Mouse (Mus musculus) neural tube, embryonic 15.5 days (tissue): ENCODE results near the gene Id2. TPM values are rescaled to one million over a fixed set of nuclear protein-coding genes. Genes with fewer than 3 reads are reported as not detected.

Experiments
- ATAC-seq: fragments of 200-750 bp; cut with Nextera tagmentation; 2 replicates; pipeline ENCODE4 v1.8.0; 2017; ENCODE audit warnings: mild to moderate bottlenecking, moderate TSS enrichment, moderate library complexity; ENCODE audit not compliant: low FRiP score
- H3K27ac ChIP-seq: fragments of 300-500 bp; sonication (generic); replicated peaks from 2 replicates; pipeline ENCODE4 v1.5.1; 2015; ENCODE audit warnings: mild to moderate bottlenecking, inconsistent platforms
- H3K27me3 ChIP-seq: fragments of 300-500 bp; sonication (generic); replicated peaks from 2 replicates; pipeline ENCODE4 v1.6.1; 2015; ENCODE audit warnings: inconsistent platforms
- H3K36me3 ChIP-seq: fragments of 300-500 bp; sonication (generic); 2 replicates; pipeline ENCODE4 v1.6.1; 2015; ENCODE audit warnings: inconsistent platforms
- H3K4me1 ChIP-seq: fragments of 300-500 bp; sonication (generic); 2 replicates; pipeline ENCODE4 v1.6.1; 2015; ENCODE audit warnings: inconsistent platforms
- H3K4me2 ChIP-seq: fragments of 300-500 bp; sonication (generic); 2 replicates; pipeline ENCODE4 v1.6.1; 2015; ENCODE audit warnings: inconsistent platforms, mild to moderate bottlenecking, moderate library complexity
- H3K4me3 ChIP-seq: fragments of 300-500 bp; sonication (generic); replicated peaks from 2 replicates; pipeline ENCODE4 v1.5.1; 2015; ENCODE audit warnings: mild to moderate bottlenecking, inconsistent platforms
- H3K9ac ChIP-seq: fragments of 300-500 bp; sonication (generic); replicated peaks from 2 replicates; pipeline ENCODE4 v1.6.1; 2015; ENCODE audit warnings: mild to moderate bottlenecking, inconsistent platforms
- H3K9me3 ChIP-seq: fragments of 300-500 bp; sonication (generic); replicated peaks from 2 replicates; pipeline ENCODE4 v1.6.1; 2016; ENCODE audit warnings: inconsistent platforms
- WGBS: fragments of 180-500 bp; shearing (Covaris S2); methylation state at CpG from one replicate; pipeline ENCODE4 v1.1.7; 2015; ENCODE audit warnings: mixed read lengths; 5-methylcytosine and 5-hydroxymethylcytosine counted together
- polyA plus RNA-seq: library from polyadenylated mRNA; unstranded; fragments of >200 nt; fragmentation: Nextera tagmentation; extraction: Ambion mirVana; gene quantifications from 2 replicates; pipeline ENCODE4 v1.2.1, GENCODE M21; 2015

Gene Id2
- polyA plus RNA-seq, 1 experiment from 2014 or later = 252 TPM

- H3K9ac ChIP-seq = no peak overlapping the region
- 72% methylated on average over 7 of the region's 7 CpGs for WGBS
- no peak for ATAC-seq
These were observed 36.0 kb downstream of the Id2 start for GRCm38 (mm10) chr12:25060901-25061300.

GRCm38 (mm10) chr12:25059487-25060200, 37.3 kb downstream of the Id2 start:
- H3K9ac ChIP-seq = no peak overlapping the region
- no peak overlapping the region for H3K27ac ChIP-seq
- no peaks in the 10 kb centered on the region for H3K4me1 ChIP-seq
- no peak overlapping the region for H3K4me2 ChIP-seq
- H3K27me3 ChIP-seq = no peaks in the 10 kb centered on the region
- no peak overlapping the region for H3K4me3 ChIP-seq
- 71% methylated on average over 9 of the region's 9 CpGs for WGBS
- no peaks in the 10 kb centered on the region for H3K9me3 ChIP-seq
- peaks cover 44% of the 10 kb centered on the region for H3K36me3 ChIP-seq
- no peak for ATAC-seq

More at GRCm38 (mm10) chr12:25060901-25061300, 36.0 kb downstream of the Id2 start:
- no peak overlapping the region for H3K4me3 ChIP-seq
- H3K36me3 ChIP-seq = peaks cover 34% of the 10 kb centered on the region
- H3K27ac ChIP-seq = no peak overlapping the region
- H3K9me3 ChIP-seq = no peaks in the 10 kb centered on the region
- no peak overlapping the region for H3K4me2 ChIP-seq
- H3K27me3 ChIP-seq = no peaks in the 10 kb centered on the region
- no peaks in the 10 kb centered on the region for H3K4me1 ChIP-seq

- no peak overlapping the region for H3K4me2 ChIP-seq
- no peaks in the 10 kb centered on the region for H3K9me3 ChIP-seq
- no peak overlapping the region for H3K9ac ChIP-seq
- no peaks in the 10 kb centered on the region for H3K4me1 ChIP-seq
- H3K27ac ChIP-seq = no peak overlapping the region
- ATAC-seq = no peak
- H3K27me3 ChIP-seq = no peaks in the 10 kb centered on the region
- no peak overlapping the region for H3K4me3 ChIP-seq
- peaks cover 82% of the 10 kb centered on the region for H3K36me3 ChIP-seq
- WGBS = 58% methylated on average over 4 of the region's 4 CpGs
These were observed 42.0 kb downstream of the Id2 start for GRCm38 (mm10) chr12:25054963-25055362.

- no peak overlapping the region for H3K27ac ChIP-seq
- H3K9me3 ChIP-seq = no peaks in the 10 kb centered on the region
- ATAC-seq = no peak
- no peak overlapping the region for H3K4me2 ChIP-seq
- H3K27me3 ChIP-seq = no peaks in the 10 kb centered on the region
- H3K9ac ChIP-seq = no peak overlapping the region
- H3K4me1 ChIP-seq = no peaks in the 10 kb centered on the region
- WGBS = 84% methylated on average over 7 of the region's 7 CpGs
- H3K4me3 ChIP-seq = no peak overlapping the region
- peaks cover 79% of the 10 kb centered on the region for H3K36me3 ChIP-seq
These were observed 42.4 kb downstream of the Id2 start for GRCm38 (mm10) chr12:25054511-25054910.

GRCm38 (mm10) chr12:25049253-25049652, 47.7 kb downstream of the Id2 start:
- Histone ChIP-seq H3K9me3 (no peaks in the 10 kb centered on the region), H3K4me1 (no peaks in the 10 kb centered on the region), H3K27ac (no peak overlapping the region), H3K36me3 (peaks cover 47% of the 10 kb centered on the region), H3K27me3 (no peaks in the 10 kb centered on the region), H3K9ac (no peak overlapping the region), H3K4me2 (no peak overlapping the region), H3K4me3 (no peak overlapping the region)
- WGBS = 24% methylated on average over 5 of the region's 5 CpGs
- ATAC-seq = no peak

- H3K36me3 ChIP-seq = peaks cover 32% of the 10 kb centered on the region
- no peak overlapping the region for H3K9ac ChIP-seq
- H3K9me3 ChIP-seq = no peaks in the 10 kb centered on the region
- no peak overlapping the region for H3K27ac ChIP-seq
- 94% methylated on average over 4 of the region's 4 CpGs for WGBS
- H3K27me3 ChIP-seq = no peaks in the 10 kb centered on the region
- no peak for ATAC-seq
- H3K4me2 ChIP-seq = no peak overlapping the region
- H3K4me3 ChIP-seq = no peak overlapping the region
- H3K4me1 ChIP-seq = no peaks in the 10 kb centered on the region
These were observed 52.4 kb downstream of the Id2 start for GRCm38 (mm10) chr12:25044579-25044978.

GRCm38 (mm10) chr12:25044056-25044455, 52.9 kb downstream of the Id2 start:
- Histone ChIP-seq H3K4me3 (no peak overlapping the region), H3K36me3 (peaks cover 32% of the 10 kb centered on the region), H3K4me2 (no peak overlapping the region), H3K4me1 (no peaks in the 10 kb centered on the region), H3K9me3 (no peaks in the 10 kb centered on the region), H3K9ac (no peak overlapping the region), H3K27ac (no peak overlapping the region), H3K27me3 (no peaks in the 10 kb centered on the region)
- 90% methylated on average over 2 of the region's 2 CpGs for WGBS
- ATAC-seq = no peak

Other genes with a start within 250 kb of the Id2 start
- 96.4 and 108 TPM in 2 replicates for gene Kidins220, start 122.2 kb downstream of the Id2 start, polyA plus RNA-seq